Mouse (Mus musculus): ENCODE measurements at regions not wholly inside any gene's neighbourhood (a gene's known extent, or its start where the extent isn't known, plus 50 kb on each side); places are given as distances from the start of the nearest gene placed in this dataset.

DNA sequence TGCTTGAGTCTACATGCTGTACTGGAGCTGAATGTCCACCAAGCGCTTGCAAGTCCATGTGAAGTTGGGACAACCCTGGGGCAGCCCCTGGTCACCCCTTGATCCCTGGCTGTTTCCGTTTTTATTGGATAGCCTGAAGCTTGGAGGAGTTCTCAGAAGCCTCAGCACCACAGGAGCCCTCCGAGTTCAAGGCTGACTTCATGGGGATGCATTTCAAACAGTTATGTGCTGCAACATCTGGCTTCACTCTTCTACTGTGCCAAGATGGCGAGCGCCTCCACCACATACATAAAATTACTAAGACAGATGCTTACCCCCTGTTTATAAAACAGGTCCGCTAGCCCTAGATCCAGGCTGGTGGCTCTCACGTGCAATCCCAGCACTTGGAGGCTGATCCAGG lies 120.1 kb upstream of the Zfp706 start:
- TF ChIP-seq POLR2A (IDR thresholded peaks at IDR 0.05; ENCODE audit: borderline replicate concordance, insufficient read depth, low read length) (no peak), CTCF (IDR thresholded peaks at IDR 0.05; ENCODE audit: borderline replicate concordance, insufficient read depth, low read depth, low read length) (no peak)
